Comparison of ENCODE assay signal across 9 mouse cellular contexts in the genomic region with DNA sequence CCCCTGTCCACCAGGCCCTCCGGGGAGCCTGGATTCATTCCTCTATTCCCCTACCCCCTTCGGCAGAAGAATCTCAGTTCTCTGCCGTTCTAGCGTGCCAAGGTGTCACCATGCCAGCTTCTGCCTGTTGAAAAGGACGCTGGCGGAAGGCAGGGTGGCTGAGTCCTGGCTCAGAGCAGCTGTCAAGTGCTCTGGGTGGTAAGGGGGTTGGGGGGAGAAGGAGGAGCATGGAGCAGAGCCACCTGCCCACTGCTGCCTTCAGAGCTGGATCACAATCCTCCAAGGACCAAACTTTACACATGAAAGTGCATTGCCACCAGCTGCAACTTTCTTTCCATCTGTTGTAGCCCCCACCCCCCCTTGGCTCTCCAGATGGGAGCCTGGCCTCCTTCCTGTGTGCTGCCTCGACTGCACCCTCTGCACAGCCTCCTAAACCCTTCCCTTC. TPM values are rescaled to one million over a fixed set of nuclear protein-coding genes. Genes with fewer than 3 reads are reported as not detected.
A peak's percentile ranks its signal among the peaks of the same experiment; 100 is the strongest.
DNase-seq lines count a peak whose midpoint lies in the region; ATAC-seq lines count a peak whose summit lies in the region.
"Had no signal": no experiment of that assay in that cellular context is flagged by ENCODE, and none has a peak within 500 bp of the region (broad histone marks: within the 10 kb centered on the region; RNA-seq: fewer than 3 reads in every experiment).

No protein-coding gene starts in this region.

- H3K27me3 ChIP-seq in midbrain, embryonic 15.5 days (replicated peaks): no peaks in the 10 kb centered on the region
- H3K27me3 ChIP-seq: liver, embryonic 13.5 days had no signal

- H3K9me3 ChIP-seq in midbrain, embryonic 15.5 days: no peaks in the 10 kb centered on the region
- H3K9me3 ChIP-seq: liver, embryonic 13.5 days had no signal

- no peak overlapping the region for H3K4me3 ChIP-seq in midbrain, embryonic 15.5 days
- H3K4me3 ChIP-seq: liver, embryonic 13.5 days had no signal

- WGBS in midbrain, embryonic 15.5 days: 46% methylated on average over 7 of the region's 7 CpGs

- peaks cover 3% of the 10 kb centered on the region; the same call in 1 of the 2 replicates for H3K4me1 ChIP-seq in midbrain, embryonic 15.5 days

- ATAC-seq in midbrain, embryonic 15.5 days (replicated peaks): peak; percentile 63; the same call in 1 of the 2 replicates

- no peak overlapping the region for H3K27ac ChIP-seq in midbrain, embryonic 15.5 days
- H3K27ac ChIP-seq: liver, embryonic 13.5 days had no signal

- intact Hi-C loops in gastrocnemius, postnatal 36 days (cut with DNase I): no loop called here

- no peak overlapping the region for H3K4me2 ChIP-seq in midbrain, embryonic 15.5 days
- H3K4me2 ChIP-seq: liver, embryonic 13.5 days had no signal

- H3K36me3 ChIP-seq in midbrain, embryonic 15.5 days (replicated peaks): peaks cover 38% of the 10 kb centered on the region

- no peak overlapping the region for H3K9ac ChIP-seq in midbrain, embryonic 15.5 days
- H3K9ac ChIP-seq: liver, embryonic 13.5 days had no signal

- DNase-seq in gastrocnemius, adult 18-20 months (ENCODE audit: low spot score): peak; percentile 58
- DNase-seq in gastrocnemius, postnatal 36 days: no peak
- DNase-seq in cerebellum, postnatal 25 days: peak; percentile 88 to 92
- DNase-seq in heart, postnatal 4 days: peak; percentile 75
- DNase-seq in spleen, adult 12 weeks (ENCODE audit: low spot score): no peak
- no peak for DNase-seq in ovary, postnatal 14 days (ENCODE audit: low spot score)
- no peak for DNase-seq in natural killer cell, adult 2 months (ENCODE audit: low spot score in 2 of 2)
- DNase-seq: liver, embryonic 13.5 days had no signal

RNA-seq across cellular contexts. Expression of gene Slc35b1, which starts 7.8 kb away (rescaled TPM):
- total RNA-seq in gastrocnemius, adult 18-20 months (2021): 10 to 100 TPM; 43.9 to 44.1 TPM
- 10 to 100 TPM; 39.5 to 46.8 TPM for total RNA-seq in gastrocnemius, postnatal 36 days (2021)
- total RNA-seq in heart, postnatal 4 days (2021): 10 to 100 TPM; 57.1 to 60.5 TPM
- 143 TPM in 2 replicates for polyA plus RNA-seq in midbrain, embryonic 15.5 days (2015; fragmentation: Nextera tagmentation; extraction: Ambion mirVana)

RNA-seq across cellular contexts. Expression of gene Spop, which starts 21.6 kb away (rescaled TPM):
- total RNA-seq in gastrocnemius, adult 18-20 months (2021): 100 to 1,000 TPM; 162 to 171 TPM
- 100 to 1,000 TPM; 178 to 196 TPM for total RNA-seq in gastrocnemius, postnatal 36 days (2021)
- 100 to 1,000 TPM; 111 to 133 TPM for total RNA-seq in heart, postnatal 4 days (2021)
- polyA plus RNA-seq in midbrain, embryonic 15.5 days (2015; fragmentation: Nextera tagmentation; extraction: Ambion mirVana): 208 and 234 TPM in 2 replicates

RNA-seq across cellular contexts. Expression of gene Fam117a, which starts 55.4 kb away (rescaled TPM):
- total RNA-seq in gastrocnemius, adult 18-20 months (2021): 1 to 10 TPM; 1.6 to 2.6 TPM
- total RNA-seq in gastrocnemius, postnatal 36 days (2021): 1 to 10 TPM; 2.0 to 2.2 TPM
- total RNA-seq in heart, postnatal 4 days (2021): 10 to 100 TPM in 1 of 2 experiments, 1 to 10 TPM in 1; 8.4 to 11.5 TPM
- polyA plus RNA-seq in midbrain, embryonic 15.5 days (2015; fragmentation: Nextera tagmentation; extraction: Ambion mirVana): 2.2 and 2.3 TPM in 2 replicates

Comparison
In these comparisons a context has a peak if more than half of its experiments do, and no peak if none do; other contexts are left out.
1. DNase-seq: peak in gastrocnemius, adult 18-20 months (single experiment), cerebellum, postnatal 25 days (2 of 2) and heart, postnatal 4 days (single experiment); none in gastrocnemius, postnatal 36 days (0 of 2), spleen, adult 12 weeks (single experiment), ovary, postnatal 14 days (single experiment) and natural killer cell, adult 2 months (0 of 2).